Mouse (Mus musculus) liver (tissue): ENCODE measurements around the gene Slc2a9.
"Not testable (repeated sequence)": the region's sequence is repeated elsewhere in the genome, so short reads cannot be mapped to it uniquely, and the experiment has no call there.

Experiments
- DNase-seq: peaks from one replicate; pipeline ENCODE4 v3.0.0-alpha.2; 2020; ENCODE audit warnings: mixed read lengths

Gene Slc2a9

GRCm38 (mm10) chr5:38499316-38499811, 3.6 kb downstream of the Slc2a9 start:
- DNase-seq = no peak

- no peak for DNase-seq
These were observed 4.5 kb downstream of the Slc2a9 start for GRCm38 (mm10) chr5:38498479-38498878.

GRCm38 (mm10) chr5:38496491-38497057, 6.4 kb downstream of the Slc2a9 start:
- no peak for DNase-seq

GRCm38 (mm10) chr5:38493890-38494289, 9.1 kb downstream of the Slc2a9 start:
- no peak for DNase-seq

GRCm38 (mm10) chr5:38491763-38492162, 11.2 kb downstream of the Slc2a9 start:
- no peak for DNase-seq

GRCm38 (mm10) chr5:38489739-38490138, 13.2 kb downstream of the Slc2a9 start:
- DNase-seq = no peak

DNA sequence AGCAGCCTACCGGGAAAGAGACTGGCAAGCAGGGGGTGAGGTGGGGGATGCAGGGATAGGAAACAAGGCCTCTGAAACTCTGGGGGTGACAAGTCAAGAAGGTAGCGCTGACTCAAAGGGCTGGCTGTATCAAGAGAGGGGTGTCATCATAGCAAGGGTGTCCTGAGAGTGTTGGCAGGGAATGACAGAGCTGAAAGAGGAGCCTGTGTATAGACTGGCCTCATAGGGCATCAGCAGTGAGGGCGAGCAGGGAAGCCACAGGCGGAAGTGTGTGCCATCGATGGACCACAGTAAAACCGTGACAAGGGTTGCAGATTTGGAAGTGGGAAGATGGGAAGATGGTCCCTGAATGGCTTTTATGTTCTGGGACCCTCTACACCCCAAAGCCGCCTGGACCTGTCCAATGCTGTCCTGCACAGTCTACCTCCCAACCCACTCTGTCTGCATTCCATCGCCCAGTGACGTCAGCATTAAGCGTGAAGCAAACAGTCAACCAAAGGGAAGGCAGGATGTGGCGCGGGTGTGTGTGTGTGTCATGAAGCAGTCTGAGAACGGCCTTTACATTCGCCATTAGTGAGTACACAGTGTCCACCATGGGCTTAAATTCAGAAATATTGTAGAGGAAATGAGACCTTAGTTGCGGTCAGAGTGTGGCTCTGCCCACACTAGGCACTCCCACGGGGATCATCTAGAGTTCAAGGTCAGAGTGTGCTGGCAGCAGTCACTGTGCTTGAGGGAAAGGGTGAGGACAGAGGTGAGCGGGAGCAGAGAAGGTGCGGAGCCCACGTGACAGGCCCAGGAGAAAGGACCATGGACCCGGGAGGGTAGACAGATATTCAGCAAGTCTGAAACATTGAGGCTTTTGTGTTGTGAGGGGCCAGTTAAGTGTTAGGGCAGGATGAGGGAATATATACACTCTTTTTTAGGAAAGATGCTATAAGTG, 14.0 kb downstream of the Slc2a9 start:
- DNase-seq = no peak

- no peak for DNase-seq
These were observed 14.9 kb downstream of the Slc2a9 start for GRCm38 (mm10) chr5:38488026-38488425.

DNA sequence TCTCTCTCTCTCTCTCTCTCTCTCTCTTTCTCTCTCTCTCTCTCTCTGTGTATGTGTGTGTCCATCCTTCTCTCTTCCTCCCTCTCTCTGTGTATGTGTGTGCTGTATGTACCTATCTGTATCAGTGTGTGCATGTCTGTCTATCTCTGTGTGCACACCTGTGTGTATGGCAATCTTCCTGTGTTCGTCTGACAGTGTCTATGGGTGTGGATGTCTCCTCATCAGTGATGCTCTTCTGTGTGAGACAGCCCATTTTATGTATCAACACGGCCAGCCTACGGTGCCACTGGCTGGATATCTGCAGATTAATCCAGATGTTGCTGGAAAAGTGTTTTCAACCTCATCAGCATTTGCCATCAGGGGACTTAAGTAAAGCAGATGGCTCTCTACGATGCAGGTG, 15.7 kb downstream of the Slc2a9 start:
- DNase-seq = no peak

DNA sequence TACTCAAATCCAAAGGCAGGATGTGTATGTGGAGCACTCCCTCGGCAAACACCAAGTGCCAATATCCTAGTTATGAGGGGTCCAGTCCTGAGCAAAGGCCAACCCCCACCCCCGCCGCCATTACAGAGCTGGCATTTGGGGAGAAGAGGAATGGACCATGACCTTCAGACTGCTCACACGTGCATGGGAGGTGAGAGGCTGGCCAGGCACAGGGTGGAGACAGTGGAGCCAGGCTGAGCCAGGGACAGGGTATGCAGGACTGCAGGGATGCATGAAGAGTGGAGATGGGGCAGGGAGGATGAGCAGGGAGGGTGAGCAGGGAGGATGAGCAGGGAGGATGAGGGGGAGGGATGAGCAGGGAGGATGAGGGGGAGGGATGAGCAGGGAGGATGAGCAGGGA, 17.0 kb downstream of the Slc2a9 start:
- no peak for DNase-seq

DNA sequence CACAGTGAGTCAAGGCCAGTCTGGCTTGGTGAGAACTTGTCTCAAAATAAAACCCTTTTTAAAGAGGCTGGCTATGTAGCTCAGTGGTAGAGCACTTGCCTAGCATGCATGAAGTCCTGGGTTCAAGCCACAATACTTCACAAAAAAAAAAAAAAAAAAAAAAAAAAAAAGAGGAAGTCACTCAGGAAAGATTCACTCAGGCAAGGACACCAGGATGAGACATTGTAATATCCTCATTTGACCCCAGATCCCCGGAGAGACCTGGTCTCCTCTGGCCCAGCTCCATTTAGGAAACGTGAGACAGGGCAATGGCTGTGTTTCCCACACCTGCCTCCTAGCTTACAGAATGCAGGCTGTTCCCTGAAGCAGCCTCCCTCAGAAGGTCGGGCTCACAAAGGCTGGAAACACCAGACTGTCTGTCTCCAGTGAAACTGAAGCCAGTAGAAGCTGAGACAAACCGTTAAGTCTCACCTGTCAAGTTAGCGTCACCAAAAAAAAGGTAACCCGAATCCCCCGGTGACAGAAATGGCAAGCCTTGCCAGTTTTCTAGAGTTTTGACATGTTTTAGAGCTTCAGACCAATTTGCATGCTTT, 19.3 kb downstream of the Slc2a9 start:
- no peak for DNase-seq

GRCm38 (mm10) chr5:38480822-38481707, 21.9 kb downstream of the Slc2a9 start:
- DNase-seq = no peak

DNA sequence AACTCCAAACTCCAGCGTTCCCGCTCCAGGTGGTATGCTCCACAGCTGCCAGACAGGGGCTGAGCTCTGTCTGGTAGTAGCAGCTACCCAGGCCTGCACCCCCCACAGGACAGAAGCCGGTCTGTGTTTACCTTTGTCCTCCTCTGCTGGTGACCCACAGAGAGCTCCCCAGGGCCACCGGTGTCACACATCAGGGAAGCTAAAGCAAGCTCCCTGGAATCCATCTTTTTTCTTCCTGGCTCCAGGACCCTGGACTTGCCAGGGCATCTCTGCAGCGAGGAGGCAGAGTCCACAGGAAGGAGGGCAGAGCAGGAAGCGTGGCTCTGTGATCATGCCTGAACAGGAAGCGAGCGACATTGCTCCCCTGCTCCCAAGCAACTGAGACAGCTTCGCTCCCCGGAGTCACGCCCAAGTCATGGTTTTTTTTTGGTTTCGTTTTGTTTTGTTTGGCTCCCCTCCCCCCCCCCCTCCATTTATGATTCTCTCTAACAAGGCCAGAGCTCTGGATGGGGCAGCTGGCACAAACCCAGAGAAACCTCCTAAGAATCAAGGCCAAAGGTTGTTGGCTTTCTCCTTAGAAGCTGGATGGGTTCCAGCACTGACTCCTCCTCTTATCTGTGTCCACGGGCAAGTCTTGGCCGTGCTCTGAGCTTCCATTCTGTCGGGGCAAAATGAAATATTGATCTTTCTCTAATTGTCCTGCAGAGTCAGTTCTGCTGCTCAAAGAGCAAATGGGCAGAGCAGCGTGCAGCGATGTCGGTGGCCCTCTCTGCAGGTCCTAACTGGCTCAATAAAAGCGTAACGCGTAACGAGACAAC, 22.8 kb downstream of the Slc2a9 start:
- peak; percentile 67 for DNase-seq

GRCm38 (mm10) chr5:38479545-38479907, 23.4 kb downstream of the Slc2a9 start:
- not testable (repeated sequence) for DNase-seq

- peak; percentile 77 for DNase-seq
These were observed 23.9 kb downstream of the Slc2a9 start for GRCm38 (mm10) chr5:38479027-38479426.

DNA sequence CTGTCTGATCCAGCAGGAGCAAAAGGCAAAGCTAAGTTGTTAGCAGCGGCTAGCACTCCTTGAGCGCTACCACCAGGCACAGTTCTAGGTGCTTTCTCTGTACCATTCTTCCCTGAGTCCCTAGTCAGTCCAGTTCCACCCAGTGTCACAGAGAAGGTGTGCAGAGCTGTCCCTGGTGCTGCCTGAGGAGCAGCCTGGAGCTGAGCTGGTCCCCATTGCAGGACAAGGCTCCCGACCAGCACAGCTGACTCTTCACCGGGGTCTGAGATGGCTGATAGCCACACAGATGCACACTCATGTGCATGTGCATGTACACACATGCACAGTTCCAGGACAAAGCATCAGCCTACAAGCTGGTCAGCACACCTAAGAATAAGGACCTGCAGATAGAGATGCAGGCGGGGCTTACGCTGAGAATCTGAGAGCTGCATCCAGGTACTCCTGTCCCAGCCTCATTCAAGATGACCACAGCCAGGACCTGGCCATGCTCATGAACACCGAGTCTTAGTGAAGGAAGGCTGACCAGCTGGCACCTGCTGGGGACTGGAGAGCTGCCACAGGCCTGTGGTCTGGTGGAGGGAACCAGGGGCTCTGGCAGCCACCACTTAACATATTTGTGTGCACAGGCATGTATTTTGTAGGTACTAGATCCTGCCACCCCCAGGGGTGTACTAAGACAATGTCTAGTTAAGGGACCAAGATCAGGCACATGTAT, 25.1 kb downstream of the Slc2a9 start:
- no peak for DNase-seq

DNA sequence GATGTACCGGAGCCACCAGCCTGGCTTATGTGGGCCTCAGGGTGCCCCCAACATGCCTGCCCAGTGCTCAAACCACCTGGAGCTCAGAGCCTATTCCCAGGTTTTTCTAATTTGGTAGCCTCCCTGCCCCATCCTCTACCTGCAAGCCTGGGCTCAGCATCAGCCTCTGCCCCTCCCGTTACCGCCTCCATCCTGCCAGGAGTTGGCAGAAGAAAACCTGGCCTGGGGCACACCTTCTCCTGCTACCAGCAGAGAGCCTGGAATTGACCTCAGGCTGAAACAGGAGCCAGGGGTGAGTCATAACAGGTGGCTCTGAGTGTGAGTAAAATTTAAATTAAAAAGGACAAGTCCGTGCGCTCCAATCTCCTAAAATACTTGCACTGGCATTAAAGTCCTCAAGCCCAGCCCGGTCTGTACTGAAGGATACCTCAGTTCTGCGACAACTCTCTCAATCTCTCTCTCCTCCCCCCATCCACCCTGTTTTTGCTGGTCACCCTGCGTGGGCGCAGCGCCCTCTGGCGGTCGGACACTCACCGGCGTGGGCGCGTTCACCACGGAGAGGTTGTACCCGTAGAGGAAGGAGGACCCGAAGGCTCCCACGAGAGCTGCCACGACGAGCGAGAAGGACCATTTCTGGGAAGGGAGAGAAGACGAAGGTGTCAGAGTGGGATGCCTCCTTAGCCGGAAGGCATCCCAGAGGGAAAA, 25.9 kb downstream of the Slc2a9 start:
- peak; percentile 44 for DNase-seq

- DNase-seq = no peak
These were observed 32.1 kb downstream of the Slc2a9 start for GRCm38 (mm10) chr5:38470881-38471280.

- peak; percentile 83 for DNase-seq
These were observed 32.9 kb downstream of the Slc2a9 start for GRCm38 (mm10) chr5:38469891-38470578.
